Mouse (Mus musculus) olfactory bulb, adult 2 months (tissue): Measurements from ENCODE around the gene Traf7.

ENCODE experiments used
- CTCF ChIP-seq: fragments of 200-500 bp; IDR thresholded peaks from 2 replicates; pipeline ENCODE4 v1.5.1; 2012; ENCODE audit warnings: low read depth, mild to moderate bottlenecking, low read length, moderate library complexity; ENCODE audit not compliant: insufficient read depth
- POLR2A ChIP-seq: fragments of 200-500 bp; IDR thresholded peaks from 2 replicates; pipeline ENCODE4 v1.6.1; 2012; ENCODE audit warnings: mild to moderate bottlenecking, low read depth, low read length, moderate library complexity; ENCODE audit not compliant: insufficient read depth

GRCm38 (mm10) chr17:24545247-24545646, 17.5 kb upstream of the Traf7 start:
- TF ChIP-seq CTCF (no peak), POLR2A (no peak)
